Mouse (Mus musculus) heart, adult 2 months (tissue): ENCODE data around the gene Dnajc11.

Experiments
- CTCF ChIP-seq: fragments of 200-600 bp; IDR thresholded peaks from 2 replicates; pipeline ENCODE4 v1.8.1; 2022; ENCODE audit warnings: antibody characterized with exemption, mild to moderate bottlenecking, moderate library complexity
- POLR2A ChIP-seq: fragments of 200-500 bp; IDR thresholded peaks from 2 replicates; pipeline ENCODE4 v1.6.1; 2011; ENCODE audit warnings: mild to moderate bottlenecking, low read depth, low read length, control low read depth; ENCODE audit not compliant: insufficient read depth

GRCm38 (mm10) chr4:152002063-152002462 is 68.6 kb downstream of the Dnajc11 start:
- TF ChIP-seq CTCF (no peak), POLR2A (no peak)
